Mouse (Mus musculus): ENCODE measurements around the gene Dcaf1.

The Dcaf1 gene

DNA sequence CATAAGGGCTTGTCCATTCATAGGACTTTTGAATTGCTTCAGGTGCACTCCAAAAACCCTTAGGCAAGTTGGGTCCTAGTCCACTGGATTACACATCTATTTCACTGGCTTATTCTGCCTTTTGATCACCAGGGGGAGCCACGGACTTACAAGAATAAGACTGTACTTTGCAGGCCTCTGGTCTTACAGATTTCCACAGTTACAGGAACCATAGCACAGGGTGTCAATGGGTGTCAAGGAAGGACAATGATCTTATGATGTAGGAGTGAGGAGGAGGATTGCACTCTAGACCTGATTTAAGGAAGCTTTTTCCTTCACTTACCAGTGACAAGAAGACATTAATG lies 82.1 kb downstream of the Dcaf1 start:
- DNase-seq (ENCODE audit: low read depth, low spot score): no peak

DNA sequence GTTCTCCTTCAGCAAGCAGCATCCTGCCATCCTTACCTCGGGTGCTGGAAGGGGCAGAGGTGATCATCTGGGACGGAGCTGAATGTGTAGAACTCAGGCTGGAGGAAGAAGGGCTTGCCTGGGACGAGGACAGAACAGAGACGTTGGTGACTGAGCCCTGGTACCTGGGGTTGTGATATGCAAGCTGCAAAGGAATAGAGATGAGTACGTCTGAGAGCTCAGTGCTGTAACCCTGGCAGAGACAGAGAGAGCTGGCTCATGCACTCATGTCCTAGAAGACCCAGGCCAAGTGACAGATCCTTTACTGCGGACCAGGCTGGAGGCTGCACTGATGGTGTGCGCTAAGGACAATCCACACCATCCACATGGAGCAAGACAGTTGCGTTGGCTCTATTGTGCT lies 84.9 kb downstream of the Dcaf1 start:
- DNase-seq (ENCODE audit: low read depth, low spot score): no peak

DNA sequence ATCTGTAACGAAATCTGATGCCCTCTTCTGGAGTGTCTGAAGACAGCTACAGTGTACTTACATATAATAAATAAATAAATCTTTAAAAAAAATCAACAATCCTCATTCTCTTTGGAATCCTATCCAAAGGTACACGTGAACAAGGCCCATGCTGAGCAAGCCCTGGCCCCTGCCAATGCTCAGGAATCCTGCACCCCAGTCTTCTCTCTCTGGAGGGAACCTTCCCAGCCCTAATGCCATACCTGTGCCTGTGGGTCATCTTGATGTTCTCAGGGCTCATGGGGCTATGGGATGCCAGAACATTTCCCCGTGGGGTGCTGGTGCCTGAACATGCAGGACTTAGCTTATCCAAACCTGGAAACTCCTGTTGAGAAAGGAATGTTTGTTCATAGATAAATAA lies 86.5 kb downstream of the Dcaf1 start:
- no peak for DNase-seq (ENCODE audit: low read depth, low spot score)

DNA sequence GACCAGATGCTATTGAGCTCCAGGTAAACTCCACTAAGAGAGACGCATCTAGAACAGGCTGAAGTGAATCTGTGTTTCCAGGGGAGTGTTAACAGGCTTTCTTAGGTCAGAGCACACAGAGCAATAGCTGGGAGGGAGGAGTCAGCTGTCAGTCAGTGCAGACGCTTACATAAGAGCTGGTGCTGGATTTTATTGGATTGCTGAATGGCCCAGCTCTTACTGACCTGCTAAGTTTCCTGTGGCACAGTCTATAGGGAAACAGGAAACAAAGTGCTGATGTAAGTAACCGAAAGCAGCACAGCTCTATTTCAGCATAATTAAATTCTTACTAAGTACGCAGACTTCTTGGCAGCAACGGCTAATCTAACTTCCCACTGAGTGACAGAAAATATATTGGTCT lies 87.0 kb downstream of the Dcaf1 start:
- no peak for DNase-seq (ENCODE audit: low read depth, low spot score)

DNA sequence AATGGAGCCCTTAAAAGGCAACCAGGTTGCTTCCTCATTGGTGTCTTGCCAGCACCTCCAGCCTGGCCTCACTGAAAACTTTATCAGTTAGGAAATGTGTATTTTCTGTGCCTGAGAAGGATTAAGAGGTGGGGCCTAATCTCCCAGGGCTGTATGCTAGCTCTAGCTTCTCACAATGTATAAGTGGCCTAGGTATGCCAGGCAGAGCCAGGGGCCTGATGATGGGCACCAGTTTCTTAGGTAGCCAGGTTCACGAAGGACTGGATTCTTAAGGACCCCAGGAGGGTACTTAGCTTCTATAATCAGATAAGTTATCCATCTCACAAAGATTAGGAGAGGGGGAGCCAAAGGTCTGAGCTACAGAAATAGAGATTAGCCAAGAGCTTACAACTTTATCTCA lies 90.0 kb downstream of the Dcaf1 start:
- no peak for DNase-seq (ENCODE audit: low read depth, low spot score)

DNA sequence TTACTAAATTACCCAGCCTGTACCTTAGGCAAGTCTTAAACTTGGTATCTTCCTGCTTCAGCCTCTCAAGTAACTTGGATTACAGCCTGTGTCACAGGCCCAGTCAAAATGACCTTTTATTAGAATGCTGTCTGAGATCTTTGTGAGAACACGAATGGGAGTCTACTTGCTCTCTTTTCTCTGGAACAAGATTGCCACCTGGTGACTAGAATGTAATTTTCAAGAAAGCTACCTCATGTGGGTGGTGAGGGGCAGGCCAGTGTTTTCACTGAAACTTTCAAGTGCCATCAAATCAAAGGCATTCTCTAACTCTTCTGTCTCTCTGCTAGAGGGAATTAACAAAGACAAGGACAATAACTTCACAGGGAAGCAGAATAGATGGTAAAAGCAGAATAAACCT lies 92.1 kb downstream of the Dcaf1 start:
- DNase-seq (ENCODE audit: low read depth, low spot score): no peak

DNA sequence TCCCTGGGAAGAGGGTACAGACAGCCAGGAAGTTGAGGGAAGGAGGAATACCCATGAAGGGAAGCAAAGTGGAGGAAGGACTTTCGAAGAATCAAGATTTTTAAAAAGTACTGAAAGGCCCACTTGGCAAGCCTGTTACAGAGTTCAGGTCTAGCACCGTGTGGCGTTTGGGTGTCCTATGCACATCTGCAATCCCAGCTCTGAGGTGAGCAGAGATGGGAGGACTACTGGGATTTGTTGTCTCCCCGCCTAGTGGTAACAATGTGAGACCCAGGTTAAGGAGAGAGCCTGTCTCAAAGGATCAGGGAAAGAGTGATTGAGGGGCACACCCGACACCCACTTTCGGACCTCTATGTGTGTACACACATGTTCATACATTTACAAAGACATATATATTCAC lies 93.2 kb downstream of the Dcaf1 start:
- no peak for DNase-seq (ENCODE audit: low read depth, low spot score)
